Mouse (Mus musculus) bone marrow, adult 2 months (tissue): ENCODE results near the gene Kcnip3.

Experiments
- CTCF ChIP-seq: fragments of 200-500 bp; IDR thresholded peaks from 2 replicates; pipeline ENCODE4 v1.5.1; 2011; ENCODE audit warnings: low read length, control low read depth; ENCODE audit not compliant: control insufficient read depth, insufficient read depth
- POLR2A ChIP-seq: fragments of 200-500 bp; IDR thresholded peaks from 2 replicates; pipeline ENCODE4 v1.6.1; 2011; ENCODE audit warnings: low read depth, mild to moderate bottlenecking, control low read depth, low read length, borderline replicate concordance; ENCODE audit not compliant: control insufficient read depth

GRCm38 (mm10) chr2:127446847-127447246, 75.0 kb downstream of the Kcnip3 start:
- TF ChIP-seq POLR2A: no peak
- TF ChIP-seq CTCF: no peak
